Mouse (Mus musculus): ENCODE measurements around the gene Itgb6.

Gene Itgb6

DNA sequence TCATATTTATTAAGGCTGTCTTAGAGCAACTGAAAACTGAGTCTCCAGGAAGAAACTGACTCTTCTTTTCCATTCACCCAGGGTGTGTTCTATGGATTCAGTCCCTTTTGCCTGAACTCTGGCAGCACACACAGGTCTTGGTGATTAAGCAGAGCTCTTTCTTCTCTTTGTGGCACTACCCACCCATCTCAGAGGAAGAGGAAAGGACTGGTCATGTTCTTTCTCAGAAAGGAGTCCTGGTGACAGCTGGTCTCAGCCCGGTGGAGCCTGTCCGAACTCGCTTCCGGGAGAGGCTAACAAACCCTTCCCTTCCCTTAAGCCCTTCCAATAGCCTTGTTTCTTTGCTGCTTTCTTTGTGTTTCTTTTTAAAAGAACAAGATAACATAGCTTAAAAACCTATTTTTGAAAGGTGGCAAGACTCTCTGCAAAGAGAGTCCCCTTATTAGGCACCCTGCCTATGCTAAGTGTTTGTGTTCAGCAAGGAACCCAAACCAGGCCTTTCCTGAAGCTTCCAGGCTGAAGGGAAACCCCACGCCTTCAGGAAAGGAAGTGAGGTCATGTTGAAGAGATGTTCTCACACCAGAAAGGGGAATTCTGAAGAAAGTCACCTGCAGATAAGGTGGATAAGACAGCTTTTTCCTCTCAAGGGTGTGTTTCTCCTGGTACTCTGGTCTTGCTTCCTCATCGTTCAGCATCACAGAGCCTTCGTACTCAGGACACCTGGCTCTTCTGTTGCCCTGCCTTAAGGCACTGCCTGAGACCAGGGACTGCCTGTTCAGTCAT, 11.2 kb downstream of the Itgb6 start:
- no peak for DNase-seq

- DNase-seq = no peak
Observed at GRCm38 (mm10) chr2:60710317-60710716, 12.1 kb downstream of the Itgb6 start.

- DNase-seq = no peak
Observed at GRCm38 (mm10) chr2:60708671-60709070, 13.8 kb downstream of the Itgb6 start.

DNA sequence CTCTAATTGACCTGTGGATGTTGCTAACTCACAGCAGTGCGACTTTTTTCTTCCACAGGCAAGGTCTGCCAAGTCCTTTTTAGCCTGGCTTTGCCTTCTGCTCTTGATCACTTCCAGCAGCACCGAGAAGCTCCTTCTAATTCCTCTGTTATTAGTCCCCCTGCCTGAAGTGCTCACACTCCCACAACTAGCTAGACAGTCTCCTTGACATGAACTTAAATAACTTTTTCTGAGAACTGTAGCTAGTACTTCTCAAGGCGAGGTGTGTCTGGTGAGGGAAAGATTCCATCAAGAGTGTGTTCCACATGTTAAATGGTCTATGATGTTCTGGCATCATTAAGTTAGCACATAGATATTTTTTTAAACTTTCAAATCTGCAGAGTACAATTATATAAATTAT, 15.6 kb downstream of the Itgb6 start:
- no peak for DNase-seq

DNA sequence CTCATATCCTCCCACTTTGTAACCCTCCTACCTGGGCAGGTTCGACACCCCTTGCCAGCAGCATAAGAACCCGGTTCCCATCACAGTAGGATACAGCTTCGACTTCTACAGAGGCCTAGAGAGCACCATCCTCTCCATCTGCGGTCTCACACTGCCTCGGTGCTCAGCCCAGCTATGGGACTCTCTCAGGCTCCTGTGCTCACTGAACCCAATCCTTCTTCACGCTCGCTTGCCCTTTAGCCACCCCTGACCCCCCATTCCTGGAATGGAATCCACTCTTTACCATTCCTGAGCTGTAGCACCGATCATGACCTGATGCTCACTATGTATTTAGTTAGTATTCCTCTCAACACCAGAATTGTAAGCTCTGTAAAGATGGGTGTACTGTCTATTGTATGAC, 17.0 kb downstream of the Itgb6 start:
- DNase-seq = no peak

- DNase-seq = no peak
Observed at GRCm38 (mm10) chr2:60703315-60703714, 19.1 kb downstream of the Itgb6 start.

- DNase-seq = no peak
Observed at GRCm38 (mm10) chr2:60700956-60701355, 21.5 kb downstream of the Itgb6 start.

GRCm38 (mm10) chr2:60700013-60700412, 22.4 kb downstream of the Itgb6 start:
- DNase-seq = no peak

DNA sequence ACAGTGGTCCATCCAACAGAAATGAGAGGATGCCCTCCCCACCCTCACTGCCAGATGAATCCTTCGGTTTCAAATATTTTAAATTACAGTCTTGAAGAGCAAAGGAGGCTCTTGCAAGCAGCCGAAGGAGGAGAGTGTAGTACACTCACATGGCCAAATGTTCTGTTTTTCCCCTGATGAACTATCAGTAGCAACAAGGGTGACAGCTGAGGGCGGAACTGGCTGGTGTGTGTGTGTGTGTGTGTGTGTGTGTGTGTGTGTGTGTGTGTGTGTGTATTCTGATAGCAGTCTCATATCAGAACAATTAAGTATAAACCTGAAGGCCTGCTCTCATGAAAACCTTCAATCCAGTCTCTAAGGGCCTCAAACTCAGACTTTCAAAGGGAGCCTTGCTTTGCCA, 22.9 kb downstream of the Itgb6 start:
- no peak for DNase-seq

DNA sequence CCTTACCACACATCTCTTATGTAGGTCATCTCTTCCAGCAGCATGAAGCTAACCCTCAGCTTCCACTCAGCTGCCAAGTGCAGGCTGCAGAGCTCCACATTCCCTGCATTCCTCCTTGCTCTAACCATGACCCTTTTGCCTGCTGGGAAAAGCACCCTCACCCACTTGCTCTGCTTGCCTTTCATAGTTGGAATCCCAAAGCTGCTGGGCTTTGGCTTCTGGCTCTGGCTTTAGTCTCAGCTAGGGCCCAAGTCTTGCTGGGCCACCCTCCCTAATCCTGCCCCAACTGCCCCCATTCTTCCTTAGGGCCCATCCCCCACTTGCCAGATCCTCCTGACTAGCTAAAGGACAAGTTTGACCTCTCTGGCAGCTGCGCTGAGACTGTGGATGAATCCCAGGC, 24.3 kb downstream of the Itgb6 start:
- DNase-seq = no peak

GRCm38 (mm10) chr2:60697530-60697929, 24.9 kb downstream of the Itgb6 start:
- no peak for DNase-seq

- no peak for DNase-seq
Observed at GRCm38 (mm10) chr2:60696559-60696958, 25.9 kb downstream of the Itgb6 start.

DNA sequence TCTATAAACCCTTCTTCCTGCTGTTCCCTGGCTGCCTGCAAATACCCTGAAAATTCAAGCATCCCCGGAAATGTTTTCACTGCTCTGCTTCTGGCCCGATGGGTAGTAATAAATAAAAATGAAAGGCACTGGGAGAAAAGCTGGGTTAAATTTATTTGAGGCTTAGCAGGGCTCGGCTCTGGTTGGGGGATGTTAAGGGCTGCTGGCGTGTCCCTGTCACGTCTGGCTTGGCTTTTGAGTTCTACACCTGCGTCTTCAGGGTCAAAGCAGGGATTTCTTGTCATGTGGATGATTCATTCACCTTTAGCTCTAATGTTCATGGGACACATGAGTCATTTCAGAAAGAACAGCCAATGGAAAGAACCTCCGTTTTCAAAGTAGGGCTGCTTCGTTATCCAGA, 26.7 kb downstream of the Itgb6 start:
- DNase-seq = no peak

DNA sequence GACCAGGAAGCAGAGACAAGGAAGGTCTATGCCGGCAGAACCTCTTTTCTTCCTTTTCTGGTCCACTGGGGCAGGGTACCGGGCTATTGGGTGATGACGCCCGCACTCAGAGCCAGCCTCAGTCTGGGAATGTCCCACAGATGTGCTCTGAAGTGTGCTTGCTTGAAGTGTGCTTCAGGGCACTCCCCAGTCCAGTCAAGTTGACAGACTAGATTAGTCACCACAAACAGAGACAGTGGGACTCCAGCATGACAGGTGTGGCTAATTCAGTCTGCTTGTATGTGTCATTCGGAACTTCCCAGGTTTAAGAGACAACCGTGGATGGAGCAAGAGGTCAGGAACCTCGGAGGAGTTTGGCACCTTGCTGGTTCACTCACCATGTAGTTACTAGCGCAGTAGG, 27.9 kb downstream of the Itgb6 start:
- no peak for DNase-seq

DNA sequence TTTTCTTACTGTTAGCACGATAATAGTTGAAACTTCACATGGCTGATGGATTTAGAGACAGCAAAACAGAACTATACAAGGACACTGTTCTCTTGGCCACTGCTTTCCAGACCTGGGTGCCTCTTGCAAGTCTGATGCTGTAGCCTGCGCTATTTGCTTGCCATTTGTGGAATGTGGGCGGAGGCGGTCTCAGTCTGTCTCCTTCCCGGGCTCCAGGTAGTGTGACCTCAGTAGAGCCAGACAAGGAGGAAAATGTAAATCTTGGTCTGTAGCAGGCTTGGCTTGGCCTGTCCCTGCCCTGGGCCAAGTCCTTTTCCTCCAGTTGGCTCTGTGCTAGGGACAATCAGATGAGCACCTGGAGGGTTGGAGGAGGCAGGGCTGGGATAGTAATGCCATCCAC, 30.2 kb downstream of the Itgb6 start:
- DNase-seq = no peak

- no peak for DNase-seq
Observed at GRCm38 (mm10) chr2:60690212-60690611, 32.2 kb downstream of the Itgb6 start.

- no peak for DNase-seq
Observed at GRCm38 (mm10) chr2:60688944-60689615, 33.4 kb downstream of the Itgb6 start.

DNA sequence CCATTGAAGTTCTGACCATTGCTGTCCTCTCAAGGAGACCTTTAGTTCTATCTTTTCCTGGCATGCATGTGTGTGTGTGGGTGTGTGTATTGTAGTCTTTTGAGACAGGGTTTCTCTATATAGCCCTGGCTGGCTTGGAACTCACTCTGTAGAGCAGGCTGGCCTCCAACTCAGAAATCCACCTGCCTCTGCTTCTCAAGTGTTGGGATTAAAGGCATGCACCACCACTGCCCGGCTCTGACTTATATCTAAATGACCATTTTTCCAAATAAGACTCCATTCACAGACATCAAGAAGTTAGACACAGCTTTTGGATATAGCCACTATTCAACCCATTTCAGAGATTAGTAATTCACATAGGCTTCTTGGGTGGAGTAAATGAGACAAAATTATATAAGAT, 34.3 kb downstream of the Itgb6 start:
- DNase-seq = no peak

DNA sequence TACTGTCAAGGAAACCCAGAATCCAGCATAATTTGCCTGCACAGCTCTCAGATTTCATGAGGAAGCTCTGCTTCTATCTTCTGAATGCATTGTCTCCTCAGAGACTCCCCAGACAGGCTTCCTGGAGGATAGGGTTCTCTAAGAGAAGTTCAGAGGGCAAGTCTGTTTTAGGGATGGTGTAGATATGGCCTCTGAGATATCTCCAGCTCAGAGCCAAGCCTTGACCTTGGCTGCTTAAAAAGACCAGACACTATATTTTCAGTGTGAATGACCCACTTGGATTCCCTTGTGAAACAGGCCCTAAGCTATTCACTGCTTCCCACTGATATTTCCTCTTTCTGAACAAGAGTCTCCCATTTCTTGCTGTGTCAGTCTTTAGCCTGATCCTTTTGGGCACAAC, 36.5 kb downstream of the Itgb6 start:
- DNase-seq = no peak

GRCm38 (mm10) chr2:60684168-60684567, 38.3 kb downstream of the Itgb6 start:
- no peak for DNase-seq

GRCm38 (mm10) chr2:60682554-60682953, 39.9 kb downstream of the Itgb6 start:
- DNase-seq = no peak

DNA sequence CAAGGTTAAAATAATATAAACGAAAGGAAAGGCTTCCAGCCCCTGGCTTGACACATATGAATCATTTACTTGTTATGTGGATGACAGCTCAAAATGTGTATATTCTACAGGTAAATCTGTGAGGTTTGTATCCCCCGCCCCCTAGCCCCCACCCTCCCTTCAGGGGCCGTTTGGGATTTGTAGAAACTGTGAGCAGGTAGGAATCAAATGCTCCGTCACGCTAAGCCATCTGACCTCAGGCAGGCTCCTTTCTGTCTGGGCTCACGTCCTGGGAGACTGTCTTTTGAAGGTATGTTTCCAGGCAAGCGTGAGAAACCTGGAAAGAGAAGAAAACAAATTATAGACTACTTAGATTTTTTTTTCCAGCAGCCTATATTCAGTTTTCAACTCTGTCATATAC, 48.0 kb downstream of the Itgb6 start:
- DNase-seq = no peak

- no peak for DNase-seq
Observed at GRCm38 (mm10) chr2:60672973-60673954, 49.2 kb downstream of the Itgb6 start.
